Mouse (Mus musculus) embryonic stem cell, embryonic (primary cell): Measurements from ENCODE around the gene Ankrd23.

Source experiments
- CTCF ChIA-PET, 4 experiments: fragments of 300-600 bp in 2 of 4; fragments of 350-600 bp in 2 of 4; sonication (Branson Sonifier 250); formaldehyde crosslinking; loops; one replicate each; lab custom pipeline; 2022; ENCODE audit warnings: inconsistent platforms in 2 of 4; lab: Charles Lee
- POLR2A ChIA-PET, 4 experiments: fragments of 300-600 bp in 2 of 4; fragments of 350-600 bp in 2 of 4; sonication (Branson Sonifier 250); formaldehyde crosslinking; loops; one replicate each; lab custom pipeline; 2022; ENCODE audit warnings: antibody characterized with exemption in 4 of 4, inconsistent platforms in 1 of 4; lab: Charles Lee

The Ankrd23 gene

GRCm38 (mm10) chr1:36496719-36497118 lies 40.0 kb downstream of the Ankrd23 start:
- POLR2A ChIA-PET = interaction anchor here in 2 of 4 experiments (1.0 to 1.3 kb wide), 4 partner anchors 11 to 190 kb away, joined by 3 to 4 read pairs (median 3); no protein-coding TSS in a partner anchor
- CTCF ChIA-PET = interaction anchor here (0.6 to 1.5 kb wide), 12 partner anchors 11 to 754 kb away, joined by 3 to 7 read pairs (median 4); no protein-coding TSS in a partner anchor

GRCm38 (mm10) chr1:36493299-36493698 lies 43.4 kb downstream of the Ankrd23 start:
- POLR2A ChIA-PET = interaction anchor here in 3 of 4 experiments (0.5 to 1.7 kb wide), 5 partner anchors 7 to 249 kb away, joined by 3 to 5 read pairs (median 3); partner anchors contain the start of genes Ankrd39 (in 1 of the 3) and Uggt1 (in 1 of the 3)
- CTCF ChIA-PET = interaction anchor here in 3 of 4 experiments (0.6 to 2.2 kb wide), 7 partner anchors 8 to 1087 kb away, joined by 3 to 19 read pairs (median 5); partner anchors contain the start of gene Cnnm3 (in 1 of the 3)

- ChIA-PET CTCF (interaction anchor here (0.6 to 2.2 kb wide), 16 partner anchors 9 to 1087 kb away, joined by 3 to 19 read pairs (median 5); partner anchors contain the start of genes Ankrd39 (in 1 of the 4), Cnnm3 (in 1 of the 4) and Cnnm4 (in 1 of the 4)), POLR2A (interaction anchor here in 3 of 4 experiments (0.5 to 1.7 kb wide), 9 partner anchors 8 to 248 kb away, joined by 3 to 5 read pairs (median 3); partner anchors contain the start of genes Arid5a (in 2 of the 3), Ankrd39 (in 1 of the 3), Kansl3 (in 1 of the 3) and Uggt1 (in 1 of the 3))
Measured at GRCm38 (mm10) chr1:36492416-36493139, 44.1 kb downstream of the Ankrd23 start.

- ChIA-PET CTCF (interaction anchor here in 2 of 4 experiments (0.6 to 1.0 kb wide), 3 partner anchors 12 to 846 kb away, joined by 3 to 5 read pairs (median 4); no protein-coding TSS in a partner anchor), POLR2A (interaction anchor here in 1 of 4 experiments (0.6 to 0.9 kb wide), 2 partner anchors 120 to 436 kb away, joined by 3 read pairs; no protein-coding TSS in a partner anchor)
Measured at GRCm38 (mm10) chr1:36489661-36490060, 47.0 kb downstream of the Ankrd23 start.

- ChIA-PET POLR2A (interaction anchor here in 1 of 4 experiments (0.6 kb wide), 1 partner anchor 115 kb away, joined by 3 read pairs; no protein-coding TSS in a partner anchor), CTCF (no interaction called here)
Measured at GRCm38 (mm10) chr1:36487111-36487510, 49.6 kb downstream of the Ankrd23 start.

- ChIA-PET CTCF (interaction anchor here in 1 of 4 experiments (0.6 to 1.7 kb wide), 2 partner anchors 16 to 128 kb away, joined by 9 to 10 read pairs; no protein-coding TSS in a partner anchor), POLR2A (interaction anchor here in 3 of 4 experiments (0.6 to 1.6 kb wide), 4 partner anchors 11 to 239 kb away, joined by 3 to 5 read pairs (median 4); no protein-coding TSS in a partner anchor)
Measured at GRCm38 (mm10) chr1:36485080-36485479, 51.6 kb downstream of the Ankrd23 start.

GRCm38 (mm10) chr1:36483825-36484224 lies 52.9 kb downstream of the Ankrd23 start:
- POLR2A ChIA-PET = interaction anchor here in 3 of 4 experiments (0.6 to 1.6 kb wide), 3 partner anchors 13 to 215 kb away, joined by 3 to 4 read pairs (median 3); no protein-coding TSS in a partner anchor

More at GRCm38 (mm10) chr1:36483825-36484224, 52.9 kb downstream of the Ankrd23 start:
- CTCF ChIA-PET = interaction anchor here (0.5 to 2.2 kb wide), 4 partner anchors 17 to 49 kb away, joined by 3 to 7 read pairs (median 4); no protein-coding TSS in a partner anchor
